Mouse (Mus musculus): ENCODE data around the gene Wdr48. TPM values are rescaled to one million over a fixed set of nuclear protein-coding genes. Genes with fewer than 3 reads are reported as not detected.

Gene Wdr48
- polyA plus RNA-seq, 1 experiment = 55.0 TPM

DNA sequence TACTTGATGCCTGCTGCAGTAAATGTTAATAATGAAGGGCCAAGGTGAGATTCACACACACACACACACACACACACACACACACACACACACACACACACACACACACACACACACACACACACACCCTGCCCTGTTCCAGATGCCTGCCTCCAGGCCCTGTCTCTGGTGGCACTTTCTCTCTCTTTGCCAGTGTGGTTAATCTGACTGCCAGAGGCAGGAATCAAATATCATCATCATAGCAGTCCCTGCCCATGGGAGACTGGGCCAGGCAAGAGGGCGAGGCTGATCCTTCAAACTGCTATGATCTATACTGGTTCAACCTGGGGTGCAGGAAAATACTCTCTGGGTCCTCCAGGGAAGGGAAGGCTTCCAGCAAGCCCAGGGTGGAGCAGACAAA is 25.2 kb downstream of the Wdr48 start:
- Histone ChIP-seq H3K4me1 (ENCODE audit: control insufficient read depth, insufficient read depth, low read length) (peaks cover 6% of the 10 kb centered on the region), H3K4me3 (ENCODE audit: insufficient read depth, low read length) (no peak overlapping the region), H3K27ac (ENCODE audit: insufficient read depth, low read depth, low read length) (no peak overlapping the region)
- TF ChIP-seq CTCF (IDR thresholded peaks at IDR 0.05; ENCODE audit: low read depth, low read length) (no peak), POLR2A (IDR thresholded peaks at IDR 0.05; ENCODE audit: borderline replicate concordance, low read depth, low read length) (no peak)

GRCm38 (mm10) chr9:119923462-119923861 is 28.8 kb downstream of the Wdr48 start:
- Histone ChIP-seq H3K27ac (ENCODE audit: insufficient read depth, low read depth, low read length) (no peak overlapping the region), H3K4me1 (ENCODE audit: control insufficient read depth, insufficient read depth, low read length) (peaks cover 22% of the 10 kb centered on the region), H3K4me3 (ENCODE audit: insufficient read depth, low read length) (no peak overlapping the region)
- no peak for TF ChIP-seq POLR2A (IDR thresholded peaks at IDR 0.05; ENCODE audit: borderline replicate concordance, low read depth, low read length)
- no peak for TF ChIP-seq CTCF (IDR thresholded peaks at IDR 0.05; ENCODE audit: low read depth, low read length)

GRCm38 (mm10) chr9:119925120-119925657 is 30.5 kb downstream of the Wdr48 start:
- no peak overlapping the region; the same call in 1 of the 2 replicates for H3K4me3 ChIP-seq (ENCODE audit: insufficient read depth, low read length)
- peak overlapping the region; percentile 82 for H3K27ac ChIP-seq (ENCODE audit: insufficient read depth, low read depth, low read length)
- TF ChIP-seq CTCF (IDR thresholded peaks at IDR 0.05; ENCODE audit: low read depth, low read length) = no peak
- no peak for TF ChIP-seq POLR2A (IDR thresholded peaks at IDR 0.05; ENCODE audit: borderline replicate concordance, low read depth, low read length)
- peaks cover 22% of the 10 kb centered on the region for H3K4me1 ChIP-seq (ENCODE audit: control insufficient read depth, insufficient read depth, low read length)

DNA sequence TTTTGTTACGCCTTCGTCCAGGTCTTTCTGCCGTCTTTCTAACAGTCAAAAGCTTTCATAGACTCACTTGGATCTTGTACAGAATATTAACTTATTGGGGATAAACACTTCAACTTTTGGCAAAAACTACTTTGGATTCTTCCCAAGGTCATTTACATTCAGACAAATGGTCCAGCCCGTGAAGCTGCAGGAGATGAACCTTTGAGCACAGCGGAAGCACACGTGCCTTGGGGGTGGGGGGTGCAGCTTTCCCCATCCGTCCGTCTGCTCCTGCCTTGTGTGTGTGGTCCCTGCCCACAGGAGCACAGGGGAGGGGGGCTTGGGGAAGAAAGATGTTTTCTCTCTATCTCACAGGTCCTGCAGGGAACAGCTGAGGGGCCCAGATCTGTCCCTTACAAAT is 31.1 kb downstream of the Wdr48 start:
- peak overlapping the region; percentile 82 for H3K27ac ChIP-seq (ENCODE audit: insufficient read depth, low read depth, low read length)
- peak overlapping the region; percentile 3; the same call in 1 of the 2 replicates for H3K4me3 ChIP-seq (ENCODE audit: insufficient read depth, low read length)
- peaks cover 22% of the 10 kb centered on the region for H3K4me1 ChIP-seq (ENCODE audit: control insufficient read depth, insufficient read depth, low read length)
- no peak for TF ChIP-seq POLR2A (IDR thresholded peaks at IDR 0.05; ENCODE audit: borderline replicate concordance, low read depth, low read length)
- TF ChIP-seq CTCF (IDR thresholded peaks at IDR 0.05; ENCODE audit: low read depth, low read length) = no peak

- Histone ChIP-seq H3K4me1 (ENCODE audit: control insufficient read depth, insufficient read depth, low read length) (peaks cover 22% of the 10 kb centered on the region), H3K27ac (ENCODE audit: insufficient read depth, low read depth, low read length) (no peak overlapping the region), H3K4me3 (ENCODE audit: insufficient read depth, low read length) (no peak overlapping the region)
- no peak for TF ChIP-seq CTCF (IDR thresholded peaks at IDR 0.05; ENCODE audit: low read depth, low read length)
- no peak for TF ChIP-seq POLR2A (IDR thresholded peaks at IDR 0.05; ENCODE audit: borderline replicate concordance, low read depth, low read length)
These were observed 31.8 kb downstream of the Wdr48 start for GRCm38 (mm10) chr9:119926497-119926896.

- Histone ChIP-seq H3K27ac (ENCODE audit: insufficient read depth, low read depth, low read length) (no peak overlapping the region), H3K4me1 (ENCODE audit: control insufficient read depth, insufficient read depth, low read length) (peaks cover 6% of the 10 kb centered on the region), H3K4me3 (ENCODE audit: insufficient read depth, low read length) (no peak overlapping the region)
- TF ChIP-seq POLR2A (IDR thresholded peaks at IDR 0.05; ENCODE audit: borderline replicate concordance, low read depth, low read length) (no peak), CTCF (IDR thresholded peaks at IDR 0.05; ENCODE audit: low read depth, low read length) (no peak)
These were observed 37.7 kb downstream of the Wdr48 start for GRCm38 (mm10) chr9:119932358-119932757.

GRCm38 (mm10) chr9:119933675-119934074 is 39.0 kb downstream of the Wdr48 start:
- Histone ChIP-seq H3K4me3 (ENCODE audit: insufficient read depth, low read length) (no peak overlapping the region), H3K27ac (ENCODE audit: insufficient read depth, low read depth, low read length) (no peak overlapping the region), H3K4me1 (ENCODE audit: control insufficient read depth, insufficient read depth, low read length) (peaks cover 18% of the 10 kb centered on the region)
- TF ChIP-seq POLR2A (IDR thresholded peaks at IDR 0.05; ENCODE audit: borderline replicate concordance, low read depth, low read length) (no peak), CTCF (IDR thresholded peaks at IDR 0.05; ENCODE audit: low read depth, low read length) (no peak)

DNA sequence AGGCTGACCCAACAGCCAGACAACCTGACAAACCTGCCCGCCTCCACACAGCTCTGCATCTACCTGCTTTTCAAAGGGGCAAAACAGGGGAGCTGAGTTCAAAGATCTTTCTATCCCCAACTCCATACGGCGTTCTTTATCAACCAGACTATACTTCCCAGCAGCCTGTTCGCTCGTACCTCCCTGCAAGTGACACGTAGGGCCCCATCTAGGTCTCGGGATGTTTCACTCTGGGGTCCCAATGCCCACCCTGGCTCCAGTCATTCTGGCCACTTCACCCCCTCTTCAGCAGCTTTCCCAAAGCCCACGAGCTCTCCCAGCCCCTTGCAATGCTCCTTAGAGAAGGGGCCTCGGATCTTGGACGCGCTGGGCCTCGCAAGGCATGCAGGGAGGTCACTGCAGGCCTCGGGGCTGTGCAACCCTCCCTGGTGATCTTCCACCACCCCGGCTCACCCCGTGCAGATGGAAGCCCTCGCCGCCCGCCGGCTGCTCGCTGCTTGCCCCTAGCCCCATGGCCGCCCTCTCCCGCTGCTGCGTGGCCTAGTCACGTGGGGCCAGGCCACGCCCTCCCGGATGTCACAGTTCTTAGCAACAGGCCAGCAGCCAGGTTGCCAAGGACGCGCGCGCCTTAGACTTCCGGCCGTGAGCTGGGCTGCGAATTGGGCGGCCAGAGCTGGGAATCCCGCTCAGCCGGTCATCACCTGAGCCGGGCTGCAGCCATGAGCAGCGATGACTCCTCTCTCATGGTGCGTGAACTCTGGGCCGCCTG is 42.5 kb downstream of the Wdr48 start, which contains the start of the genes Gorasp1 and Ttc21a:
Gene Gorasp1, minus strand, starts transcription at position 561 of the 769 bp plus-strand sequence.
Gene Ttc21a, plus strand, starts transcription at position 602 of the 769 bp plus-strand sequence.
- H3K27ac ChIP-seq (ENCODE audit: insufficient read depth, low read depth, low read length) = peak within 1 kb of the TSS; percentile 54
- peak within 1 kb of the TSS; percentile 87 for H3K4me3 ChIP-seq (ENCODE audit: insufficient read depth, low read length)
- H3K4me1 ChIP-seq (ENCODE audit: control insufficient read depth, insufficient read depth, low read length) = peaks cover 22% of the 10 kb centered on the region
- TF ChIP-seq POLR2A (IDR thresholded peaks at IDR 0.05; ENCODE audit: borderline replicate concordance, low read depth, low read length) (peak; percentile 43; the same call in 1 of the 2 replicates), CTCF (IDR thresholded peaks at IDR 0.05; ENCODE audit: low read depth, low read length) (no peak)

DNA sequence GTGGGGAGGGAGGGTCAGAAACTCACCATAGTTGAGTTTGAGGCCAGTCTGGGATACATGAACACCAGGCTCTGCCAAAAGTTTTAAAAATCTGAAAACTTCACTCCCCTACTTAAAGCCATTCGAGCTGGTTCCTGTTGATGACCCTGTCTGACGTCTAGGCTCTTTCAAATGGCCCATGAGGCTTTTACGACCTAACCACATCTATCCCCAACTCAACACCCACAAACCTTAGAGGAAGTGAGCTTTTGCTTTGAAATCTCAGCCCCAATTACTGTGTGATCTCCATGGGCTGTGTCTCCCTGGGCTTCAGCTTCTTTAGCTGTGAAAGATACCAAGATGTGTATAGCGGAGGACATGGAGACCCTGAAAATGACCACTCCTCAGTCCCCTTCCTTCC is 43.8 kb downstream of the Wdr48 start:
- no peak overlapping the region for H3K4me3 ChIP-seq (ENCODE audit: insufficient read depth, low read length)
- TF ChIP-seq CTCF (IDR thresholded peaks at IDR 0.05; ENCODE audit: low read depth, low read length) (no peak), POLR2A (IDR thresholded peaks at IDR 0.05; ENCODE audit: borderline replicate concordance, low read depth, low read length) (no peak)
- H3K4me1 ChIP-seq (ENCODE audit: control insufficient read depth, insufficient read depth, low read length) = peaks cover 28% of the 10 kb centered on the region
- no peak overlapping the region for H3K27ac ChIP-seq (ENCODE audit: insufficient read depth, low read depth, low read length)

- H3K4me1 ChIP-seq (ENCODE audit: control insufficient read depth, insufficient read depth, low read length) = peaks cover 33% of the 10 kb centered on the region
- H3K4me3 ChIP-seq (ENCODE audit: insufficient read depth, low read length) = no peak overlapping the region
These were observed 45.0 kb downstream of the Wdr48 start for GRCm38 (mm10) chr9:119939646-119940045.

More at GRCm38 (mm10) chr9:119939646-119940045, 45.0 kb downstream of the Wdr48 start:
- no peak overlapping the region for H3K27ac ChIP-seq (ENCODE audit: insufficient read depth, low read depth, low read length)
- TF ChIP-seq POLR2A (IDR thresholded peaks at IDR 0.05; ENCODE audit: borderline replicate concordance, low read depth, low read length) (no peak), CTCF (IDR thresholded peaks at IDR 0.05; ENCODE audit: low read depth, low read length) (no peak)
